Mouse (Mus musculus): ENCODE data around the gene Rab31.

The Rab31 gene

GRCm38 (mm10) chr17:65771951-65772934 lies at the start of gene Rab31:
Gene Rab31, minus strand, starts transcription at chr17:65772752.
- peak; percentile 81 for ATAC-seq (ENCODE audit: insufficient number of reproducible peaks, low FRiP score, low TSS enrichment)

- no peak for ATAC-seq (ENCODE audit: insufficient number of reproducible peaks, low FRiP score, low TSS enrichment)
These were observed 47.6 kb upstream of the Rab31 start for GRCm38 (mm10) chr17:65820197-65820596.

- ATAC-seq (ENCODE audit: insufficient number of reproducible peaks, low FRiP score, low TSS enrichment): no peak
These were observed 41.2 kb upstream of the Rab31 start for GRCm38 (mm10) chr17:65813763-65814162.

- ATAC-seq (ENCODE audit: insufficient number of reproducible peaks, low FRiP score, low TSS enrichment): no peak
These were observed 38.5 kb upstream of the Rab31 start for GRCm38 (mm10) chr17:65811032-65811431.

- ATAC-seq (ENCODE audit: insufficient number of reproducible peaks, low FRiP score, low TSS enrichment): no peak
These were observed 33.9 kb upstream of the Rab31 start for GRCm38 (mm10) chr17:65806416-65806815.

- no peak for ATAC-seq (ENCODE audit: insufficient number of reproducible peaks, low FRiP score, low TSS enrichment)
These were observed 33.4 kb upstream of the Rab31 start for GRCm38 (mm10) chr17:65805966-65806365.

GRCm38 (mm10) chr17:65802026-65802425 lies 29.5 kb upstream of the Rab31 start:
- no peak for ATAC-seq (ENCODE audit: insufficient number of reproducible peaks, low FRiP score, low TSS enrichment)

- no peak for ATAC-seq (ENCODE audit: insufficient number of reproducible peaks, low FRiP score, low TSS enrichment)
These were observed 27.9 kb upstream of the Rab31 start for GRCm38 (mm10) chr17:65800451-65800850.

- no peak for ATAC-seq (ENCODE audit: insufficient number of reproducible peaks, low FRiP score, low TSS enrichment)
These were observed 26.8 kb upstream of the Rab31 start for GRCm38 (mm10) chr17:65799353-65799752.

GRCm38 (mm10) chr17:65798446-65798845 lies 25.9 kb upstream of the Rab31 start:
- no peak for ATAC-seq (ENCODE audit: insufficient number of reproducible peaks, low FRiP score, low TSS enrichment)

GRCm38 (mm10) chr17:65796056-65796455 lies 23.5 kb upstream of the Rab31 start:
- no peak for ATAC-seq (ENCODE audit: insufficient number of reproducible peaks, low FRiP score, low TSS enrichment)

- no peak for ATAC-seq (ENCODE audit: insufficient number of reproducible peaks, low FRiP score, low TSS enrichment)
These were observed 21.7 kb upstream of the Rab31 start for GRCm38 (mm10) chr17:65794096-65794850.

- no peak for ATAC-seq (ENCODE audit: insufficient number of reproducible peaks, low FRiP score, low TSS enrichment)
These were observed 20.9 kb upstream of the Rab31 start for GRCm38 (mm10) chr17:65793307-65793930.

GRCm38 (mm10) chr17:65791161-65791560 lies 18.6 kb upstream of the Rab31 start:
- ATAC-seq (ENCODE audit: insufficient number of reproducible peaks, low FRiP score, low TSS enrichment): no peak

- ATAC-seq (ENCODE audit: insufficient number of reproducible peaks, low FRiP score, low TSS enrichment): no peak
These were observed 17.0 kb upstream of the Rab31 start for GRCm38 (mm10) chr17:65789576-65789975.

- no peak for ATAC-seq (ENCODE audit: insufficient number of reproducible peaks, low FRiP score, low TSS enrichment)
These were observed 16.2 kb upstream of the Rab31 start for GRCm38 (mm10) chr17:65788542-65789291.

- no peak for ATAC-seq (ENCODE audit: insufficient number of reproducible peaks, low FRiP score, low TSS enrichment)
These were observed 14.7 kb upstream of the Rab31 start for GRCm38 (mm10) chr17:65787261-65787660.

GRCm38 (mm10) chr17:65786225-65786624 lies 13.7 kb upstream of the Rab31 start:
- no peak for ATAC-seq (ENCODE audit: insufficient number of reproducible peaks, low FRiP score, low TSS enrichment)

GRCm38 (mm10) chr17:65785707-65786106 lies 13.2 kb upstream of the Rab31 start:
- ATAC-seq (ENCODE audit: insufficient number of reproducible peaks, low FRiP score, low TSS enrichment): no peak

- ATAC-seq (ENCODE audit: insufficient number of reproducible peaks, low FRiP score, low TSS enrichment): no peak
These were observed 12.1 kb upstream of the Rab31 start for GRCm38 (mm10) chr17:65784610-65785140.

Data from cerebellum, adult (tissue).